Mouse (Mus musculus): ENCODE results near the gene Abhd15. TPM values are rescaled to one million over a fixed set of nuclear protein-coding genes. Genes with fewer than 3 reads are reported as not detected.
A peak's percentile ranks its signal among the peaks of the same experiment; 100 is the strongest.
"Not testable (repeated sequence)": the region's sequence is repeated elsewhere in the genome, so short reads cannot be mapped to it uniquely, and the experiment has no call there.

Abhd15 gene
- polyA plus RNA-seq, 1 experiment from 2014 or later = 4.3 TPM

- Histone ChIP-seq H3K4me3 (ENCODE audit: low read depth, low read length) (no peak within 1 kb of the TSS), H3K9me3 (ENCODE audit: low read length) (no peaks in the 10 kb centered on the region), H3K4me1 (ENCODE audit: insufficient read depth, low read depth, low read length) (peaks cover 17% of the 10 kb centered on the region), H3K9ac (replicated peaks; ENCODE audit: low read depth) (no peak within 1 kb of the TSS), H3K27me3 (replicated peaks; ENCODE audit: insufficient read depth, low read length) (0 out of 2 replicates have a peak, but pooled peaks cover 4% of the 10 kb centered on the region), H3K36me3 (ENCODE audit: insufficient read depth, low read length) (no peaks in the 10 kb centered on the region), H3K27ac (ENCODE audit: low read length) (no peak within 1 kb of the TSS), H3K4me2 (replicated peaks; ENCODE audit: low read depth, low read length) (no peak within 1 kb of the TSS)
- DNase-seq (ENCODE audit: low spot score) (peak; percentile 63), ATAC-seq (peak; percentile 23)
- 57% methylated on average over 5 of the region's 5 CpGs for WGBS
- TF ChIP-seq CTCF (IDR thresholded peaks at IDR 0.05) (no peak), EP300 (IDR thresholded peaks at IDR 0.05) (peak; percentile 51; the same call in 1 of the 2 replicates)
Observed at GRCm38 (mm10) chr11:77519043-77519442, 4.1 kb downstream of the Abhd15 start, which contains the start of gene Gm10392. Gene Gm10392, minus strand, starts transcription at chr11:77519198.

GRCm38 (mm10) chr11:77520601-77521529 lies 5.9 kb downstream of the Abhd15 start:
- Histone ChIP-seq H3K4me1 (ENCODE audit: insufficient read depth, low read depth, low read length) (peaks cover 4% of the 10 kb centered on the region; the same call in 1 of the 2 replicates), H3K27me3 (replicated peaks; ENCODE audit: insufficient read depth, low read length) (no peaks in the 10 kb centered on the region), H3K4me2 (replicated peaks; ENCODE audit: low read depth, low read length) (0 out of 2 replicates have a peak overlapping the region, but pooled peaks have one; percentile 5), H3K9me3 (ENCODE audit: low read length) (no peaks in the 10 kb centered on the region), H3K36me3 (ENCODE audit: insufficient read depth, low read length) (no peaks in the 10 kb centered on the region), H3K9ac (replicated peaks; ENCODE audit: low read depth) (no peak overlapping the region), H3K27ac (ENCODE audit: low read length) (no peak overlapping the region), H3K4me3 (ENCODE audit: low read depth, low read length) (no peak overlapping the region)
- DNase-seq (ENCODE audit: low spot score) (peak; percentile 67), ATAC-seq (no peak)
- 46% methylated on average over 5 of the region's 5 CpGs for WGBS
- no peak for TF ChIP-seq CTCF (IDR thresholded peaks at IDR 0.05)
- no peak for TF ChIP-seq EP300 (IDR thresholded peaks at IDR 0.05)

GRCm38 (mm10) chr11:77525804-77526486 lies 11.0 kb downstream of the Abhd15 start:
- Histone ChIP-seq H3K4me1 (ENCODE audit: insufficient read depth, low read depth, low read length) (no peaks in the 10 kb centered on the region), H3K4me3 (ENCODE audit: low read depth, low read length) (no peak overlapping the region), H3K36me3 (ENCODE audit: insufficient read depth, low read length) (no peaks in the 10 kb centered on the region), H3K27ac (ENCODE audit: low read length) (no peak overlapping the region), H3K9me3 (ENCODE audit: low read length) (no peaks in the 10 kb centered on the region), H3K9ac (replicated peaks; ENCODE audit: low read depth) (no peak overlapping the region), H3K4me2 (replicated peaks; ENCODE audit: low read depth, low read length) (no peak overlapping the region), H3K27me3 (replicated peaks; ENCODE audit: insufficient read depth, low read length) (no peaks in the 10 kb centered on the region)
- ATAC-seq = no peak
- no peak for DNase-seq (ENCODE audit: low spot score)
- 69% methylated on average over 3 of the region's 3 CpGs for WGBS
- TF ChIP-seq EP300 (IDR thresholded peaks at IDR 0.05) = no peak
- peak; percentile 20; the same call in 1 of the 2 replicates for TF ChIP-seq CTCF (IDR thresholded peaks at IDR 0.05)

- ATAC-seq; H3K4me1 ChIP-seq (ENCODE audit: insufficient read depth, low read depth, low read length); H3K9ac ChIP-seq (replicated peaks; ENCODE audit: low read depth); H3K9me3 ChIP-seq (ENCODE audit: low read length); H3K4me3 ChIP-seq (ENCODE audit: low read depth, low read length); H3K4me2 ChIP-seq (replicated peaks; ENCODE audit: low read depth, low read length); H3K36me3 ChIP-seq (ENCODE audit: insufficient read depth, low read length); H3K27me3 ChIP-seq (replicated peaks; ENCODE audit: insufficient read depth, low read length); DNase-seq (ENCODE audit: low spot score); H3K27ac ChIP-seq (ENCODE audit: low read length): not testable (repeated sequence)
- 94% methylated on average over 3 of the region's 3 CpGs for WGBS
Observed at GRCm38 (mm10) chr11:77528420-77528819, 13.5 kb downstream of the Abhd15 start.

GRCm38 (mm10) chr11:77529644-77530043 lies 14.7 kb downstream of the Abhd15 start:
- H3K4me1 ChIP-seq (ENCODE audit: insufficient read depth, low read depth, low read length) = no peaks in the 10 kb centered on the region
- no peak overlapping the region for H3K4me2 ChIP-seq (replicated peaks; ENCODE audit: low read depth, low read length)
- H3K36me3 ChIP-seq (ENCODE audit: insufficient read depth, low read length) = no peaks in the 10 kb centered on the region
- H3K27me3 ChIP-seq (replicated peaks; ENCODE audit: insufficient read depth, low read length) = no peaks in the 10 kb centered on the region
- ATAC-seq (no peak), DNase-seq (ENCODE audit: low spot score) (no peak)
- no peak overlapping the region for H3K9ac ChIP-seq (replicated peaks; ENCODE audit: low read depth)
- 68% methylated on average over 3 of the region's 3 CpGs for WGBS
- no peak overlapping the region for H3K4me3 ChIP-seq (ENCODE audit: low read depth, low read length)
- TF ChIP-seq EP300 (IDR thresholded peaks at IDR 0.05) = no peak
- TF ChIP-seq CTCF (IDR thresholded peaks at IDR 0.05) = no peak
- H3K27ac ChIP-seq (ENCODE audit: low read length) = no peak overlapping the region
- H3K9me3 ChIP-seq (ENCODE audit: low read length) = no peaks in the 10 kb centered on the region

- TF ChIP-seq CTCF (IDR thresholded peaks at IDR 0.05) (no peak), EP300 (IDR thresholded peaks at IDR 0.05) (no peak)
- WGBS = 66% methylated on average over 2 of the region's 2 CpGs
- H3K36me3 ChIP-seq (ENCODE audit: insufficient read depth, low read length) = no peaks in the 10 kb centered on the region; the same call in 1 of the 2 replicates
- H3K27me3 ChIP-seq (replicated peaks; ENCODE audit: insufficient read depth, low read length) = no peaks in the 10 kb centered on the region
- H3K4me1 ChIP-seq (ENCODE audit: insufficient read depth, low read depth, low read length) = no peaks in the 10 kb centered on the region
- no peak for DNase-seq (ENCODE audit: low spot score)
- ATAC-seq = no peak
- no peak overlapping the region for H3K4me2 ChIP-seq (replicated peaks; ENCODE audit: low read depth, low read length)
- no peak overlapping the region for H3K4me3 ChIP-seq (ENCODE audit: low read depth, low read length)
- no peak overlapping the region for H3K27ac ChIP-seq (ENCODE audit: low read length)
- no peak overlapping the region for H3K9ac ChIP-seq (replicated peaks; ENCODE audit: low read depth)
- H3K9me3 ChIP-seq (ENCODE audit: low read length) = no peaks in the 10 kb centered on the region
Observed at GRCm38 (mm10) chr11:77530862-77531261, 15.9 kb downstream of the Abhd15 start.
